Mouse (Mus musculus) heart, adult 2 months (tissue): Measurements from ENCODE around the gene Lpar1. TPM values are rescaled to one million over a fixed set of nuclear protein-coding genes. Genes with fewer than 3 reads are reported as not detected.

Experiments used
- DNase-seq, 2 experiments: peaks; one replicate each; pipeline ENCODE4 v3.0.0; 2021
- H3K27ac ChIP-seq: fragments of 200-600 bp; 2 replicates; pipeline ENCODE4 v1.8.1; 2022
- H3K27me3 ChIP-seq: fragments of 200-500 bp; 2 replicates; pipeline ENCODE4 v1.6.1; 2012; ENCODE audit warnings: mild to moderate bottlenecking, low read length, inconsistent platforms, mixed read lengths; ENCODE audit not compliant: control insufficient read depth, insufficient read depth
- H3K36me3 ChIP-seq: fragments of 200-500 bp; 2 replicates; pipeline ENCODE4 v1.6.1; 2012; ENCODE audit warnings: low read length, inconsistent platforms; ENCODE audit not compliant: control insufficient read depth, insufficient read depth
- H3K4me1 ChIP-seq: fragments of 200-500 bp; 2 replicates; pipeline ENCODE4 v1.6.1; 2011; ENCODE audit warnings: low read length; ENCODE audit not compliant: control insufficient read depth, insufficient read depth
- H3K4me3 ChIP-seq: fragments of 200-600 bp; 2 replicates; pipeline ENCODE4 v1.8.1; 2022
- H3K79me2 ChIP-seq: fragments of 200-500 bp; replicated peaks from 2 replicates; pipeline ENCODE4 v1.6.1; 2012; ENCODE audit warnings: mild to moderate bottlenecking, inconsistent platforms, low read length, moderate library complexity, mixed read lengths; ENCODE audit not compliant: control insufficient read depth, insufficient read depth
- H3K9ac ChIP-seq: fragments of 200-500 bp; 2 replicates; pipeline ENCODE4 v1.6.1; 2012; ENCODE audit warnings: low read depth, mild to moderate bottlenecking, control low read depth, inconsistent platforms, low read length, mixed read lengths
- CTCF ChIP-seq: fragments of 200-600 bp; IDR thresholded peaks from 2 replicates; pipeline ENCODE4 v1.8.1; 2022; ENCODE audit warnings: antibody characterized with exemption, mild to moderate bottlenecking, moderate library complexity
- EP300 ChIP-seq: fragments of 200-500 bp; IDR thresholded peaks from 2 replicates; pipeline ENCODE4 v1.6.1; 2011; ENCODE audit warnings: low read depth, low read length, control low read depth; ENCODE audit not compliant: insufficient read depth
- POLR2A ChIP-seq: fragments of 200-500 bp; IDR thresholded peaks from 2 replicates; pipeline ENCODE4 v1.6.1; 2011; ENCODE audit warnings: mild to moderate bottlenecking, low read depth, low read length, control low read depth; ENCODE audit not compliant: insufficient read depth
- WGBS: fragments of 180-500 bp; shearing (Covaris S2); methylation state at CpG from one replicate; pipeline ENCODE4 v1.1.7; 2018; 5-methylcytosine and 5-hydroxymethylcytosine counted together
- intact Hi-C: fragments of 180-260 bp; cut with DNase I; formaldehyde crosslinking; loops from one replicate; pipeline ENCODE4 v1.15.1; 2025
- polyA plus RNA-seq: library from polyadenylated mRNA; depleted of rRNA; stranded (reverse); fragments of >200 nt; gene quantifications from 2 replicates; pipeline ENCODE4 v1.2.3, GENCODE M21; 2012
- total RNA-seq, 2 experiments: library from RNA; stranded (reverse); gene quantifications; 2 replicates each; pipeline ENCODE4 v1.2.3; 2021

The Lpar1 gene
- total and polyA plus RNA-seq, 3 experiments: 8.0 to 15.8 (median 10.7) TPM

GRCm38 (mm10) chr4:58507536-58507935, 46.2 kb downstream of the Lpar1 start:
- intact Hi-C loops: no loop called here
- WGBS: 92% methylated on average over 6 of the region's 6 CpGs
- H3K9ac ChIP-seq: no peak overlapping the region
- H3K27me3 ChIP-seq: no peaks in the 10 kb centered on the region
- H3K79me2 ChIP-seq: no peaks in the 10 kb centered on the region
- TF ChIP-seq POLR2A (no peak), EP300 (no peak), CTCF (no peak)
- H3K36me3 ChIP-seq: no peaks in the 10 kb centered on the region
- no peak for DNase-seq
- H3K4me1 ChIP-seq: peaks cover 5% of the 10 kb centered on the region
- no peak overlapping the region for H3K27ac ChIP-seq
- H3K4me3 ChIP-seq: no peak overlapping the region

GRCm38 (mm10) chr4:58506539-58507527, 46.9 kb downstream of the Lpar1 start:
- Histone ChIP-seq H3K4me3 (no peak overlapping the region), H3K4me1 (peaks cover 5% of the 10 kb centered on the region), H3K9ac (no peak overlapping the region), H3K36me3 (no peaks in the 10 kb centered on the region), H3K27me3 (no peaks in the 10 kb centered on the region), H3K27ac (no peak overlapping the region), H3K79me2 (no peaks in the 10 kb centered on the region)
- intact Hi-C loops: no loop called here
- no peak for DNase-seq
- 92% methylated on average over 4 of the region's 4 CpGs for WGBS
- TF ChIP-seq CTCF (no peak), POLR2A (no peak), EP300 (no peak)

- no peak for DNase-seq
- TF ChIP-seq POLR2A (no peak), EP300 (no peak), CTCF (no peak)
- Histone ChIP-seq H3K36me3 (no peaks in the 10 kb centered on the region), H3K4me3 (no peak overlapping the region), H3K9ac (no peak overlapping the region), H3K27me3 (no peaks in the 10 kb centered on the region), H3K4me1 (peaks cover 4% of the 10 kb centered on the region), H3K79me2 (no peaks in the 10 kb centered on the region), H3K27ac (no peak overlapping the region)
- WGBS: 92% methylated on average over 2 of the region's 2 CpGs
- intact Hi-C loops: no loop called here
Measured at GRCm38 (mm10) chr4:58504250-58504649, 49.4 kb downstream of the Lpar1 start.

GRCm38 (mm10) chr4:58501012-58501777, 52.5 kb downstream of the Lpar1 start:
- no peak for DNase-seq
- H3K4me1 ChIP-seq: peaks cover 1% of the 10 kb centered on the region; the same call in 1 of the 2 replicates
- H3K79me2 ChIP-seq: no peaks in the 10 kb centered on the region
- 74% methylated on average over 21 of the region's 21 CpGs for WGBS
- TF ChIP-seq POLR2A (no peak), CTCF (no peak), EP300 (no peak)
- H3K27ac ChIP-seq: no peak overlapping the region
- H3K4me3 ChIP-seq: no peak overlapping the region
- H3K36me3 ChIP-seq: no peaks in the 10 kb centered on the region
- no peaks in the 10 kb centered on the region for H3K27me3 ChIP-seq
- no peak overlapping the region for H3K9ac ChIP-seq
- intact Hi-C loops: no loop called here

- H3K27me3 ChIP-seq: no peaks in the 10 kb centered on the region
- TF ChIP-seq POLR2A (no peak), EP300 (no peak), CTCF (no peak)
- no peak overlapping the region for H3K27ac ChIP-seq
- H3K9ac ChIP-seq: no peak overlapping the region
- peaks cover 1% of the 10 kb centered on the region; the same call in 1 of the 2 replicates for H3K4me1 ChIP-seq
- H3K36me3 ChIP-seq: no peaks in the 10 kb centered on the region
- 41% methylated on average over 3 of the region's 3 CpGs for WGBS
- intact Hi-C loops: no loop called here
- H3K4me3 ChIP-seq: no peak overlapping the region
- no peaks in the 10 kb centered on the region for H3K79me2 ChIP-seq
- DNase-seq: peak; percentile 32 to 50
Measured at GRCm38 (mm10) chr4:58499831-58500230, 53.9 kb downstream of the Lpar1 start.
